Mouse (Mus musculus) bone marrow, adult 2 months (tissue): ENCODE data around the gene Atp6v1c2.

Experiments
- CTCF ChIP-seq: fragments of 200-500 bp; IDR thresholded peaks from 2 replicates; pipeline ENCODE4 v1.5.1; 2011; ENCODE audit warnings: low read length, control low read depth; ENCODE audit not compliant: control insufficient read depth, insufficient read depth
- POLR2A ChIP-seq: fragments of 200-500 bp; IDR thresholded peaks from 2 replicates; pipeline ENCODE4 v1.6.1; 2011; ENCODE audit warnings: low read depth, mild to moderate bottlenecking, control low read depth, low read length, borderline replicate concordance; ENCODE audit not compliant: control insufficient read depth

DNA sequence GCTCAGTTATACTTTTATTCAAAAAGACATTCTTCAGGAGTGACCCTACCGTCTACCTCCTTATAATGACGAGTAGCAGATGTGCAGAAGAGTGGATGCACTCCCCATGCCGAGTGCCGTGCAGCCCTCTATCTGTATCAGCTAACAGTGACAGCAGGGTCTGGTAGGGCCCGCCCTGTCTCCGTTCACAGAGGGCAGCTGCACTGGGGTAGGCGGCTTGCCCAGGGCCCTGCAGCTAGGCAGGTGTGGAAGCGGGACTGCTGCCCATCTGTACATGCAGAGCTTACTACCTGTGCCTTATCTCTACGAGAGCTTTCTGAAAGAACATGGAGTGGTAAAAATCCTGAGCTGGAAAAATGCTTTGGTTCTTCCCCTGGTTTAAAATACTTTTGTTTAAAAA is 30.9 kb upstream of the Atp6v1c2 start:
- no peak for TF ChIP-seq POLR2A
- TF ChIP-seq CTCF, result no peak
